Mouse (Mus musculus): Measurements from ENCODE around the gene Sbno2. TPM values are rescaled to one million over a fixed set of nuclear protein-coding genes. Genes with fewer than 3 reads are reported as not detected.
A peak's percentile ranks its signal among the peaks of the same experiment; 100 is the strongest.
"Not testable (repeated sequence)": the region's sequence is repeated elsewhere in the genome, so short reads cannot be mapped to it uniquely, and the experiment has no call there.

The Sbno2 gene
- total RNA-seq, 2 experiments from 2014 or later, result 20.4 to 21.2 TPM

GRCm38 (mm10) chr10:80053259-80053780 is 52.1 kb downstream of the Sbno2 start:
- intact Hi-C loops (cut with DNase I), result loop anchor here (5.0 kb wide), 1 partner anchor 64 kb away; the partner anchor contains the start of gene Stk11
- peak; percentile 100 for DNase-seq (ENCODE audit: extremely low spot score in 1 of 2, low spot score in 2 of 2)

GRCm38 (mm10) chr10:80052374-80052764 is 53.0 kb downstream of the Sbno2 start:
- no peak for DNase-seq (ENCODE audit: extremely low spot score in 1 of 2, low spot score in 2 of 2)
- intact Hi-C loops (cut with DNase I), result loop anchor here (5.0 kb wide), 1 partner anchor 65 kb away; the partner anchor contains the start of gene Stk11

- intact Hi-C loops (cut with DNase I), result loop anchor here (5.0 kb wide), 1 partner anchor 66 kb away; the partner anchor contains the start of gene Stk11
- DNase-seq (ENCODE audit: extremely low spot score in 1 of 2, low spot score in 2 of 2), result peak in 1 of 2 experiments; percentile 79
Observed at GRCm38 (mm10) chr10:80051618-80052373, 53.6 kb downstream of the Sbno2 start.

- DNase-seq (ENCODE audit: extremely low spot score in 1 of 2, low spot score in 2 of 2), result no peak
- intact Hi-C loops (cut with DNase I), result loop anchor here (5.0 kb wide), 1 partner anchor 66 kb away; the partner anchor contains the start of gene Stk11
Observed at GRCm38 (mm10) chr10:80050885-80051617, 54.3 kb downstream of the Sbno2 start.

GRCm38 (mm10) chr10:80050244-80050643 is 55.1 kb downstream of the Sbno2 start:
- no peak for DNase-seq (ENCODE audit: extremely low spot score in 1 of 2, low spot score in 2 of 2)
- intact Hi-C loops (cut with DNase I), result loop anchor here (5.0 kb wide), 1 partner anchor 67 kb away; the partner anchor contains the start of gene Stk11

GRCm38 (mm10) chr10:80048834-80049233 is 56.5 kb downstream of the Sbno2 start:
- no peak for DNase-seq (ENCODE audit: extremely low spot score in 1 of 2, low spot score in 2 of 2)
- intact Hi-C loops (cut with DNase I), result no loop called here

GRCm38 (mm10) chr10:80048396-80048795 is 57.0 kb downstream of the Sbno2 start:
- DNase-seq (ENCODE audit: extremely low spot score in 1 of 2, low spot score in 2 of 2), result no peak
- intact Hi-C loops (cut with DNase I), result no loop called here

GRCm38 (mm10) chr10:80047041-80047565 is 58.3 kb downstream of the Sbno2 start, which contains the start of gene Gpx4:
TSS of gene Gpx4 (plus strand) at chr10:80047166.
- DNase-seq (ENCODE audit: extremely low spot score in 1 of 2, low spot score in 2 of 2), result no peak
- intact Hi-C loops (cut with DNase I), result no loop called here

- DNase-seq (ENCODE audit: extremely low spot score in 1 of 2, low spot score in 2 of 2), result no peak
- intact Hi-C loops (cut with DNase I), result no loop called here
Observed at GRCm38 (mm10) chr10:80045766-80046165, 59.6 kb downstream of the Sbno2 start.

- DNase-seq (ENCODE audit: extremely low spot score in 1 of 2, low spot score in 2 of 2); intact Hi-C loops (cut with DNase I): not testable (repeated sequence)
Observed at GRCm38 (mm10) chr10:80045364-80045763, 60.0 kb downstream of the Sbno2 start.

- intact Hi-C loops (cut with DNase I), result no loop called here
- DNase-seq (ENCODE audit: extremely low spot score in 1 of 2, low spot score in 2 of 2), result peak in 1 of 2 experiments; percentile 47
Observed at GRCm38 (mm10) chr10:80044087-80044486, 61.3 kb downstream of the Sbno2 start.

GRCm38 (mm10) chr10:80041409-80042060 is 63.8 kb downstream of the Sbno2 start:
- DNase-seq (ENCODE audit: extremely low spot score in 1 of 2, low spot score in 2 of 2); intact Hi-C loops (cut with DNase I): not testable (repeated sequence)

GRCm38 (mm10) chr10:80039559-80039979 is 65.8 kb downstream of the Sbno2 start, which contains the start of gene Polr2e:
TSS of gene Polr2e (minus strand) at chr10:80039795.
- DNase-seq (ENCODE audit: extremely low spot score in 1 of 2, low spot score in 2 of 2), result peak; percentile 97 to 98
- intact Hi-C loops (cut with DNase I), result loop anchor here (5.0 kb wide), 1 partner anchor 52 kb away; the partner anchor contains the start of gene Cnn2

GRCm38 (mm10) chr10:80036832-80037231 is 68.5 kb downstream of the Sbno2 start:
- DNase-seq (ENCODE audit: extremely low spot score in 1 of 2, low spot score in 2 of 2), result peak in 1 of 2 experiments; percentile 28
- intact Hi-C loops (cut with DNase I), result loop anchor here (5.0 kb wide), 1 partner anchor 50 kb away; the partner anchor contains the start of gene Cnn2

- intact Hi-C loops (cut with DNase I), result loop anchor here (5.0 kb wide), 1 partner anchor 48 kb away; the partner anchor contains the start of gene Cnn2
- DNase-seq (ENCODE audit: extremely low spot score in 1 of 2, low spot score in 2 of 2), result no peak
Observed at GRCm38 (mm10) chr10:80035686-80036085, 69.7 kb downstream of the Sbno2 start.

- intact Hi-C loops (cut with DNase I), result loop anchor here (5.0 kb wide), 1 partner anchor 48 kb away; the partner anchor contains the start of gene Cnn2
- DNase-seq (ENCODE audit: extremely low spot score in 1 of 2, low spot score in 2 of 2), result peak in 1 of 2 experiments; percentile 45
Observed at GRCm38 (mm10) chr10:80035148-80035547, 70.2 kb downstream of the Sbno2 start.

GRCm38 (mm10) chr10:80033511-80034391 is 71.6 kb downstream of the Sbno2 start:
- DNase-seq (ENCODE audit: extremely low spot score in 1 of 2, low spot score in 2 of 2), result no peak
- intact Hi-C loops (cut with DNase I), result no loop called here

Measured in left cerebral cortex, postnatal 10 days (tissue).